Mouse (Mus musculus): ENCODE results near the gene Srebf1.

Gene Srebf1

DNA sequence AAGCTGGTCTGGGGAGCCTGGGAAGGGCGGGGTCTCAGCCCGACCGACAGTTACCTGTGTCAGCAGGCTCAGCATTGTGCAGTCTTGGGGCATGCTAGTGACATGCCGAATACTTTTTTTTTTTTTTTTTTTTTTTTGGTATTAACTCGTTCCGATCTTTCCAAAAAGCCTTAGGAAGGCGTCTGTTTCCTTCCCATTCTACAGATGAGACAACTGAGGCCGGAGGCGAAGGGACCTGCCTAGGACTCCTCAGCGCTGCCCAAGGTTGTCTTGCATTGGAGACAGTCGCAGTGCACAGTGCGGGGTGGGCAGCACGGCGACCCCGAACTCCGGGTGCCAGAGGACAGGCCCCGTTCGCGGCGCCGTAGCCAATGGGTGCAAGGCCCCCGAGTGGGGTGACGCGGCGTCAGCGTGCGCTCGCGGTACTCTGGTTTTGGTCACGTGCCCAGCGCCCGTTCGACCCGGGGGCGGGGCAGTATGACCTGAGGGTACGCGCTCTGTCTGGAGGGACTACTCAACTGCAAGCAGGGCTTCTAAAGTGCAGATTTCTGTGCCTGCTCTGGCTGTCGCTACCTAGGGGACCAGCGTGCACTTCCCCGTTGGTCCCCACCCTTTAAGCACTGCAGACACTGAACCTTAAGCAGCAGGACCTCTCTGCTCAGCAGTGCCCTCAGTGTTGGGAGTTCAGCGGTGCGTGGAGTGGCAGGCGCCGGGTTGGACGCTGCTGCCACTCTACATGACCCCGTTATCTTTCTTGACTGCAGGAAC lies at the start of gene Srebf1:
Gene Srebf1, minus strand, starts transcription at position 113 of the 768 bp plus-strand sequence.
- in situ Hi-C loops (cut with MboI, MseI) = loop anchor here (5.0 to 10.0 kb wide), 2 partner anchors 482 to 1050 kb away; no protein-coding TSS in a partner anchor

DNA sequence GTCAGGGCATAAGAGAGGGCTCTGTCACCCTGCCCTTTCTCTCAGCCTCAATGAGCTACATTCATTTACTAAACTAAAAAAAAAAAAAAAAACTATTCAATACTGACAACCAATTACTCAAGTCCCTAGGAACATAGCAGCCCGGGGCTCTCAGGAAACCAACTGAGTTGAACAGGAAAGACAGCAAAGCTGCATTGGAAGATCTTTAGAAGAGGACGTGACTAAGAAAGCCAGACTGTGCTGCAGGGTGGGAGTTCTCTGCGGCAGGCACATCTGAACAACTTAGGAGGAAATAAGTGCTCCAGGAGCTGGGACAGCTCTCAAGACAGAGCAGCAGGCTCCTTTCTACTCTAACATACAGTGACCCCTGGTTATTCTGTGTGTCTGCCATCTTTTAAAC lies 46.2 kb upstream of the Srebf1 start:
- in situ Hi-C loops (cut with MboI, MseI) = no loop called here

- in situ Hi-C loops (cut with MboI, MseI) = no loop called here
Measured at GRCm38 (mm10) chr11:60265271-60265985, 43.0 kb upstream of the Srebf1 start.

GRCm38 (mm10) chr11:60264651-60265050 lies 42.3 kb upstream of the Srebf1 start:
- in situ Hi-C loops (cut with MboI, MseI) = no loop called here

DNA sequence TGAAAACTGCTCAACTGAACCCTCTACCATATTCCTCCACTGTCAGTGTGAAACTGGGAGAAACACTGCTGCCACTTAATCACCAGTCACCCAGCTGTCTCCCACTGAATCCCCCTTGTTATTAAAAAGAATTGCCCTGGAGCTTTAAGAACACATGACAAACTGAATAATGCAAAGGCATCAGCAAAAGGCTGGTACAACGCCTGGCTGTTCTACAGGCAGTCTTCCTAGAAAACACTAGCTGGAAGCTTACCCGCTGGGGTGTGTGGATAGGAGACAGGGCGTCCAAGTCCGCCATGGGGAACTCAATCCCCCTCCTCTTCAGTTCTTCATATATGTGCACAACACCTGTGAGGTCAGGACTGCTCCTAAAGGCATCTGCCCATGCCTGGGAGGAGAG lies 40.0 kb upstream of the Srebf1 start:
- in situ Hi-C loops (cut with MboI, MseI) = no loop called here

GRCm38 (mm10) chr11:60260743-60261142 lies 38.4 kb upstream of the Srebf1 start:
- in situ Hi-C loops (cut with MboI, MseI) = no loop called here

GRCm38 (mm10) chr11:60257696-60258095 lies 35.3 kb upstream of the Srebf1 start:
- in situ Hi-C loops (cut with MboI, MseI) = no loop called here

DNA sequence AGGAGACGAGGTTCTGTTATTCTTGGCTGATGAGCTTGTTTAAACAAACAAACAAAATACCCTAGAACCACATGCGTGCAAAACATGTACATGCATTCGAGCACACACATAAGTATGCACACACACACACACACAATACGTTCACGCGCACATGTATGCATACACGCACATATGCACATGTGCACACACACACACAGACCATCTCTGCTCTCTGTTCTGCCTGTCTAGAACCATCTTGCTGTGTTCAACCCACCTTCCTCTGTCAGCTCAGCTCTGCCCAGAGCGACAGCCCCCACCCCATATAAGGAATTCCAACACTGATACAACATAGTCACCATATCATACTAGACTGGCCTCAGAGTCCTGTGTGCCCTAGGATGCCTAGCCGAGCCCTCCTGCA lies 34.3 kb upstream of the Srebf1 start:
- in situ Hi-C loops (cut with MboI, MseI) = no loop called here

DNA sequence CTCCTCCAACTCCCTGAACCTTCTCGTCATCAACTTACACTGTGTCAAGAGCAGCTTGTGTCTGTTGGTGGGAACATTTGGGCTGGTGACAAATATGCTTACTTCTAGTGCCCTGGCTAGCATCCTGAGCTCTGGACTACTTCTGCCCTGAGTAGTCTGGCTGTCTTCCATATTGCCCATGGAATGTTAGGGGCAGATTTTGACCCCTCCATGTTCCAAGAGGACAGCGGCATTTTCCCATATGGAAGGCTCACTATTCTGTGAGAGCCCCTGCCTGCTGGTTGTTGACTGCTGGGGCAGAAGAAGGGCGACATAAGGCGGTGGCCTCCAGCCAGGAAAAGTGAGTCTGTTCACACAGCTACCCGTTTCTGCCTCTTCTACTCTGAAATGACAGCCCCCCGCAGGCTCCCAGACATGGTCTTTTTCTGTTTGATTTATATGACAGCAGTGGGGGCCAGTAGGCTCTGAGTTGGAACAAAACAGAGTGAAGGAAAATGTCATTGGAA lies 33.8 kb upstream of the Srebf1 start:
- in situ Hi-C loops (cut with MboI, MseI) = no loop called here

DNA sequence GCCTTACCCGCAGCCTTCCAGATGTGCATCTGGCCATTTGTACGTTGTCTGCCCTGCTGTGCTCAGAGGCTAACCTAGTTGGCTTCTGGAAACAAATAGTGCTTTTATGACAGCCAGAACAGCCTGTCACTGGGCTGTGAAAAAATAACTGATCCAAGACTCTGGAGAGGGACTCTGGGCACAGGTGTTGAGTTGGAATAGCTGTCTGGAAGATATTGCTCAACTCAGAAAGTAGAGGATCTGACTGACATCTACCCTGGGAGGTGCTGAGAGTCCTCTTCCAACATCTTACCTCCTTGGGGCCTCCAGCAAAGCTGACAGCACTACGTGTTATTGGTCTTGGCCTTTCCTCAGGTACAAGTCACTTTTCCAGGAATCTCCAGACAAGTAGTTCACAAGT lies 33.3 kb upstream of the Srebf1 start:
- in situ Hi-C loops (cut with MboI, MseI) = no loop called here

- in situ Hi-C loops (cut with MboI, MseI) = no loop called here
Measured at GRCm38 (mm10) chr11:60255181-60255580, 32.8 kb upstream of the Srebf1 start.

GRCm38 (mm10) chr11:60254308-60254707 lies 31.9 kb upstream of the Srebf1 start:
- in situ Hi-C loops (cut with MboI, MseI) = no loop called here

DNA sequence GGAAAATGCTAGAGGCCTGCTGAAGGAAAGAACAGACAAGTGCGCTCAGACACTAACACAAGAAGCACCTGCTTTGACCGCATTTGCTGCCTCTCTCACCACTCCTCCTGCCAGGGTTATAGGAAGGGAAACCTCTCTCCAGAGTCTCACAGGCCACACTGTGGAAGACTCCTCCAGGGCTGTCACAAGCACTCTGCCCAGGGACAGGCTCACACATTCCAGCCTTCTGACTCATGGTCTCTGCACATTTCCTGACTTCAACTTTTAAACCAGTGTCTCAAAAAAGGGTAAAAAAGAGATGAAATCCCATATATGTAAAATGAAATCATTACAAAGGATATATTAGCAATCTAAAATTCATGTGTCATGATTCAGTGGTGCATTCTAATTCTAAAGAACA lies 31.2 kb upstream of the Srebf1 start:
- in situ Hi-C loops (cut with MboI, MseI) = no loop called here

GRCm38 (mm10) chr11:60250971-60251643 lies 28.7 kb upstream of the Srebf1 start:
- in situ Hi-C loops (cut with MboI, MseI) = no loop called here

GRCm38 (mm10) chr11:60249885-60250284 lies 27.5 kb upstream of the Srebf1 start:
- in situ Hi-C loops (cut with MboI, MseI) = no loop called here

DNA sequence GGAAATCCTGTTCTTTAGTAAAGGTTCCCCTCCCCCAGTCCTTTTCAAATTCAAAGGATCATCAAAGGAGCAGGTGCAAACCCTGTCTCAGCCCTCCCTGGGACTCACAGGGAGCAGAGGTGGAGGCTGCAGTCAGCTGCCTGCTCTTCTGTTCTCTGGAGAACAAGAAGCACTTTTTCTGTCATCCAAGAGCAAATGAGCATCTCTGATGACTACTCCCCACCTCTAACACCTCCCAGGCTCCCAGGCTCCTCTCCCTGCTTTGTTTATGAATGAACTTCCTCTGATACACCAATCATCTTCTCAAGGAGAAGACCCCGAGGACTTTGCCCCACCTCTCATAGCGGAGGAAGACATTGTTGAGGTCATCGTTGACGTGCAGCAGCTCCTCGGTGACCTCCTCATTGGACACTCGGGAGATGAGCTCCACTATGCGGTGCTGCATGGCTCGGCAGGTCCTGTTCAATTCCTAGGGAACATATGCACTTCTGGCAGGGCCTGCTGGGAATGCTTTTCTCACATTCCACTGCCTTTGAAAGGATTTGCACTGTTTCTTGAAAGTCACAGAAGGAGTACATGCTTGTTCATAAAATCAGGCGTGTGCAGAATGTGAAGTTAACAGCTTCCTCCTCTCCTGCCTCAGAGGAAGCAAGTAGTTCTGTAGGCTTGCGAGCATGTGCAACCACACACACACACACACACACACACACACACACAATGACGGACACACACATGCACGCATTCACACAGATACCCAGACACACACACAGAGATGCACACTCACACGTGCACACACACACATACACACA lies 26.4 kb upstream of the Srebf1 start:
- in situ Hi-C loops (cut with MboI, MseI) = no loop called here

GRCm38 (mm10) chr11:60247753-60248550 lies 25.6 kb upstream of the Srebf1 start:
- in situ Hi-C loops (cut with MboI, MseI) = no loop called here

DNA sequence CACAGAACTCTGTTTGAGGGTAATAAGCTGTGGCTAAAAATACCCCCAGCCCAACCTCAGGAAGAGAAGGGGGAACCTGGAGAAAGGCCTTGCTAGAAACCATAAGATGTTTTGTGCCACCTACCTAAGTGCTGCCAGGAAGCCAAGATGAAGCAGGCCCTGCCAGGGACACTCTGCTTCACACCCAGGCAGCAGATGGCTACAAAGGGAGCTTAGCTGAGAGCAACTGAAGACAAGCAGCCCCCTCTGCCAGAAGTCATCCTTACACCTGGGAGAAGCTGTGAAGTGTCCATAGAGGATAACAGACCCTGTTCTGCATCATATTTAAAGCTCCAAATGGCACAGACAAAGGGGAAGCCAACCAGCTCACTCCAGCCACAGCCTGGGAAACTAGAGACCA lies 23.7 kb upstream of the Srebf1 start:
- in situ Hi-C loops (cut with MboI, MseI) = no loop called here

GRCm38 (mm10) chr11:60244503-60245143 lies 22.2 kb upstream of the Srebf1 start:
- in situ Hi-C loops (cut with MboI, MseI) = no loop called here

DNA sequence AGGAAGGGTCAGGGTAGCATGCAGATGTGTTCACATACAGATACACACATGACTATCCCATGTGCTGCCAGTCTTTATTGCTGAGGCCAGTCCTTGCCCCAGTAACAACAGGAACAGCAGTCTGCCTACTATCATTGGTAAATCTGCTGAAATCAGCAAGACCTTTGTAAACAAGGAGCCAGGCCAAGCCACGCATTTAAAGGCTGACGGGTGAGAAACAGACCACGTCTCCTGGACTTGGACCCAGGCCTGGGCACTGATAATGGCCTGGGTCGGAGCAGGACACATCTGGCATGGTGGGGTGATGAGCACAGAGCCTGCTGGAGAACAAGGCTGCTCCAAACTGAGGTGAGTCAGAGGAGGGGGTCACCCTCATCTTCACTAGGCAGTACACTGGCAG lies 18.1 kb upstream of the Srebf1 start:
- in situ Hi-C loops (cut with MboI, MseI) = no loop called here

Data from T-helper 1 cell (primary cell).